Mouse (Mus musculus): ENCODE results near the gene Abcb6. TPM values are rescaled to one million over a fixed set of nuclear protein-coding genes. Genes with fewer than 3 reads are reported as not detected.

The Abcb6 gene
- 23.2 and 27.7 TPM in 2 replicates for polyA plus RNA-seq (2015; fragmentation: Nextera tagmentation; extraction: Ambion mirVana)

DNA sequence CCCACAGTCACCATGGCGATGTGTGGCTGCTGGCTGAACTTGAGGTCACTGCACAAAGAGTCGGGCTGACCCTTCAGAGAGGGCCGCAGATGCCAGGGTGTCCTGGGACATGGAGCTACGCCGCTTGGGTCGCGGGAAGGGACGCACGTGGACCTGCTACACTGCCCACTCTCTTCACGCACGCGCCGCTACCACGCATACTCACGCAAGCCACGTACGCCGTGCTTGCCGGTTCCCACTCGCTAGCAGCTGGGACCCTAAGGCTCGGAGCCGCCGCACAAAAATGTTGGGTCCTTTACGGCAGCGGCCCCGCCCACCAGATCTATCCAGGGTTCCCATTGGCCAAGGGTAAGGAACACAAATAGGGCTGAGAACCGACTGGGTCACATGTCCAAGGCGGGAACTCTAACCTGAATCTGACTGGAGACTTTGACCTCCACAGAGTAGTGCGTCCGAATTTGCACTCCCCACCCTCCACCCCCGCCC lies at the start of gene Abcb6:
Gene Abcb6 (minus strand): TSS at position 288 of the 486 bp plus-strand sequence.
- H3K27me3 ChIP-seq (ENCODE audit: control insufficient read depth, insufficient read depth, low read length) = no peaks in the 10 kb centered on the region
- H3K27ac ChIP-seq (ENCODE audit: low read length) = 0 out of 2 replicates have a peak within 1 kb of the TSS, but pooled peaks have one; percentile 43
- WGBS = under 1% methylated on average over 31 of the region's 31 CpGs
- ATAC-seq (ENCODE audit: insufficient read depth, low FRiP score) = peak; percentile 91
- peak within 1 kb of the TSS; percentile 97 for H3K4me2 ChIP-seq (ENCODE audit: low read depth, low read length)
- H3K4me3 ChIP-seq (replicated peaks; ENCODE audit: low read length) = peak within 1 kb of the TSS; percentile 61
- H3K9ac ChIP-seq (ENCODE audit: low read length) = peak within 1 kb of the TSS; percentile 73
- peaks cover 13% of the 10 kb centered on the region for H3K4me1 ChIP-seq (ENCODE audit: control insufficient read depth, insufficient read depth, low read length)
- H3K9me3 ChIP-seq (replicated peaks; ENCODE audit: control insufficient read depth, low read length) = 0 out of 2 replicates have a peak, but pooled peaks cover 3% of the 10 kb centered on the region
- H3K36me3 ChIP-seq (ENCODE audit: control insufficient read depth, insufficient read depth, low read length) = peaks cover 9% of the 10 kb centered on the region

DNA sequence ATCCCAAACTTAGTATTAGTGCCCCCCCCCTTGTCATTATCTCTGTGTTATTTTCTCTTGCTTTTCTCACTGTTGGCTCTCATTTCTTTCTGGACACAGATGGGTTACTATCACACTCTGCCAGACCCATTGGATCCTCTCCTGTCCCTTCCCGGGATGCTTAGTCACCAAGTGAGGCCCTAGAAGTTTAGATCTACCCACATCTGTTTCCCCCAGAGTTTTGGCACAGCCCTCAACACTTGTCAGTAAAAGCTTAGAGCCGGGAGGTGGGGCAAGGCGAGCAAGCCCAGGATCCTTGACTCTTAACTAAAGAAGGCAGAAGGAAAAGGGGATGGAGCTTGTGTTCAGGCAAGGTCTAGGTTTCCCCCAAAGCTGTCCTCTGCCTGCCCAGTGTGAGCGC lies 49.0 kb upstream of the Abcb6 start:
- Histone ChIP-seq H3K4me2 (ENCODE audit: low read depth, low read length) (no peak overlapping the region), H3K27me3 (ENCODE audit: control insufficient read depth, insufficient read depth, low read length) (no peaks in the 10 kb centered on the region), H3K9ac (ENCODE audit: low read length) (no peak overlapping the region), H3K4me1 (ENCODE audit: control insufficient read depth, insufficient read depth, low read length) (no peaks in the 10 kb centered on the region), H3K4me3 (replicated peaks; ENCODE audit: low read length) (no peak overlapping the region), H3K36me3 (ENCODE audit: control insufficient read depth, insufficient read depth, low read length) (no peaks in the 10 kb centered on the region), H3K27ac (ENCODE audit: low read length) (no peak overlapping the region), H3K9me3 (replicated peaks; ENCODE audit: control insufficient read depth, low read length) (no peaks in the 10 kb centered on the region)
- no peak for ATAC-seq (ENCODE audit: insufficient read depth, low FRiP score)
- 64% methylated on average over 4 of the region's 4 CpGs for WGBS

DNA sequence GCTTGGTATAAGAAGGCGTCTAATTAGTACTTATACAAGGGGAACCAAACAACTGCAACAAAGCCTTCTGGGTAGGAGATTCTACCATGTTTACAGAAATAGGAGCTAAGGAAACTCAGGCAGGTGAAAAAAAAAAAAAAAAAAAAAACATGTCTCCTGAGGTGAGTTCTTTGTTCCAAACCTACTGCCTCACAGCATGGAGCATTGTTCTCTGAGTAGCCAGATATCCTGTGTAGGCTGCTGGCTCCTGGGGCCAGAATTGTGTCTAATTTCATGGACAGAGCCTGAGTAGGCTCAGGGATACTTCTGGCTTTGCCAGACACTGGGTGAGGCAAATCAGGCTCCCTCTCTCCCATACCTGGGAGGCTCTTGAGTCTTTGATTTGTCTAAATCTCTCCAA lies 47.5 kb upstream of the Abcb6 start:
- ATAC-seq (ENCODE audit: insufficient read depth, low FRiP score) = no peak
- no peaks in the 10 kb centered on the region for H3K4me1 ChIP-seq (ENCODE audit: control insufficient read depth, insufficient read depth, low read length)
- H3K9ac ChIP-seq (ENCODE audit: low read length) = no peak overlapping the region
- H3K27me3 ChIP-seq (ENCODE audit: control insufficient read depth, insufficient read depth, low read length) = no peaks in the 10 kb centered on the region
- H3K36me3 ChIP-seq (ENCODE audit: control insufficient read depth, insufficient read depth, low read length) = no peaks in the 10 kb centered on the region
- H3K9me3 ChIP-seq (replicated peaks; ENCODE audit: control insufficient read depth, low read length) = no peaks in the 10 kb centered on the region
- 61% methylated on average over 1 of the region's 1 CpGs for WGBS
- H3K4me3 ChIP-seq (replicated peaks; ENCODE audit: low read length) = no peak overlapping the region
- H3K4me2 ChIP-seq (ENCODE audit: low read depth, low read length) = no peak overlapping the region
- no peak overlapping the region for H3K27ac ChIP-seq (ENCODE audit: low read length)

DNA sequence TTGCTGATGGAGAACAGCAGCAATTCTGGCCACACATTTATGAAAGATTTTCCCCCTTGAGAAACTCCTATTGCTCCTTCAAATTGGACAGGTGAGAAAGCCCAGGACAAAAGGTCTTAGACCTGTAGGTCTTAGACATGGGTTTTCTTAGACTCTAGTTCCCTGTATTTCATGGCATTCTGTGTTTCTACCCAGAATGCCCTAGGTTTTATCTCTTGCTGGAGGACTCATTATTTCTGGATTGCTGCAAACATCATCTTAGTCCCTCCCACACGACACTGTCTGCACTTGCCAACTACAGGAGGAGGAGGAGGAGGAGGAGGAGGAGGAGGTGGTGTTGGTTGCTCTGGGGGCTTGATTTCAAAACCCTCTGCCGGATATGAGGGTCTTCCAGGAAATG lies 45.9 kb upstream of the Abcb6 start:
- H3K4me3 ChIP-seq (replicated peaks; ENCODE audit: low read length) = no peak overlapping the region
- H3K9me3 ChIP-seq (replicated peaks; ENCODE audit: control insufficient read depth, low read length) = no peaks in the 10 kb centered on the region
- no peaks in the 10 kb centered on the region for H3K27me3 ChIP-seq (ENCODE audit: control insufficient read depth, insufficient read depth, low read length)
- WGBS = 56% methylated on average over 2 of the region's 2 CpGs
- no peaks in the 10 kb centered on the region for H3K36me3 ChIP-seq (ENCODE audit: control insufficient read depth, insufficient read depth, low read length)
- H3K4me1 ChIP-seq (ENCODE audit: control insufficient read depth, insufficient read depth, low read length) = no peaks in the 10 kb centered on the region
- H3K9ac ChIP-seq (ENCODE audit: low read length) = no peak overlapping the region
- H3K4me2 ChIP-seq (ENCODE audit: low read depth, low read length) = no peak overlapping the region
- ATAC-seq (ENCODE audit: insufficient read depth, low FRiP score) = no peak
- H3K27ac ChIP-seq (ENCODE audit: low read length) = no peak overlapping the region

DNA sequence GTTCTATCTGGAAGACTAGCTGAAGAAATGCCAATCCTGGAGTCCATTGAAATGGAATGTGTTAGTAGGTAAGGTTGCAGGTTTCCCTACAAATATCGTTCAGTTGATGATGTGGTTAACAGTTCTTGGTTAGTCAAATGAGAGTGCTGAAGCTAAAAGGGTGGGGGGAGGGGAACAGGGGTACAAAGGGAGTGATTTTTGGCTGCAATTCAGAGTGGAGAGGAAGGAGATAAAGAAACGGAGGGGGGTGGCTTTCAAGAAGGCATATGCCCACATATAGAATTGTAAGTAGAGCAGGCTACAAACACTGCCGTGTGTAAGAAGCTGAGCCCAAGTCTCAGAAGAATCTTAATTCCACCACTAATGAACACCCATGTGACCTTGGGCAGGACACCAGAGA lies 45.3 kb upstream of the Abcb6 start:
- Histone ChIP-seq H3K9me3 (replicated peaks; ENCODE audit: control insufficient read depth, low read length) (no peaks in the 10 kb centered on the region), H3K4me1 (ENCODE audit: control insufficient read depth, insufficient read depth, low read length) (no peaks in the 10 kb centered on the region), H3K27me3 (ENCODE audit: control insufficient read depth, insufficient read depth, low read length) (0 out of 2 replicates have a peak, but pooled peaks cover 3% of the 10 kb centered on the region), H3K36me3 (ENCODE audit: control insufficient read depth, insufficient read depth, low read length) (no peaks in the 10 kb centered on the region), H3K4me3 (replicated peaks; ENCODE audit: low read length) (no peak overlapping the region), H3K4me2 (ENCODE audit: low read depth, low read length) (no peak overlapping the region), H3K27ac (ENCODE audit: low read length) (no peak overlapping the region), H3K9ac (ENCODE audit: low read length) (no peak overlapping the region)
- no peak for ATAC-seq (ENCODE audit: insufficient read depth, low FRiP score)
- WGBS = 59% methylated on average over 3 of the region's 3 CpGs

DNA sequence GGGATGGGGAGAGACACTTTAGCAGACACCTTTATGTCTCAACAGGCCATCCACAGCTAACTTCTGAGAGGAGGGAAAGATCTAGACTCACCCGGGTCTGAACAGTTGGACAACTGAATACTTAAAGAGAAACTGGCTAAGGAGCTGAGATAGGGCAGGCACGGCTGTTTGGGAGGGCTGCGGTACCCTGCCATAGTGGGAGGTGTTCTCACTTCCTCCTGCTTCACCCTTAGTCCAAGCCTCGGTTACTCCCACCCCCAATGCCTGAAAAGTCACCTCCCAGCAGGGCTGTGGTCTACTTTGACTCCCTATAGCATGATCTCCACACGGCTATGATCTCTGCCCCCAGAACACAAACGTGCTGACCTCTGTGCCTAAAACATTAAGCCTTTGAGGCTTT lies 43.3 kb upstream of the Abcb6 start:
- no peak overlapping the region for H3K9ac ChIP-seq (ENCODE audit: low read length)
- no peaks in the 10 kb centered on the region for H3K36me3 ChIP-seq (ENCODE audit: control insufficient read depth, insufficient read depth, low read length)
- no peak overlapping the region for H3K4me3 ChIP-seq (replicated peaks; ENCODE audit: low read length)
- ATAC-seq (ENCODE audit: insufficient read depth, low FRiP score) = no peak
- WGBS = 65% methylated on average over 6 of the region's 6 CpGs
- no peak overlapping the region for H3K27ac ChIP-seq (ENCODE audit: low read length)
- H3K27me3 ChIP-seq (ENCODE audit: control insufficient read depth, insufficient read depth, low read length) = peaks cover 3% of the 10 kb centered on the region; the same call in 1 of the 2 replicates
- no peak overlapping the region for H3K4me2 ChIP-seq (ENCODE audit: low read depth, low read length)
- peaks cover 5% of the 10 kb centered on the region for H3K4me1 ChIP-seq (ENCODE audit: control insufficient read depth, insufficient read depth, low read length)
- no peaks in the 10 kb centered on the region for H3K9me3 ChIP-seq (replicated peaks; ENCODE audit: control insufficient read depth, low read length)

DNA sequence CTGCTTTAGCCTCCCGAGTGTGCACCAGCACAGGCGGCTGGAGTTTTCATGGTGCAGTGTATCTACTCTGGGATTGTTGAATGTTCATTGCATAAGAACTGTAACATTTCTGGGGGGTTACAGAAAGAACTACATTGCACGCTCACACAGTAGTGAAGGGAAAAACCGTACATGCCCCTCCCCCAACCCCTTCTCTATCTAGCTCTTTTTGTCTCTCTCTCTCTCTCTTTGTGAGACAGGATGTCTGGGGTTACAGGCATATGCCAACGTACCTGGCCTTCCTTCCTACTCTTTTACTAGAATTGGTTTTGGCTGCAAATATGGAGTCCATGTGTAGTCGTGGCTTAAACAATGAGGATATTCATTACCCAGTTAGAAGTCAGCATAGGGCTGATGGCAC lies 42.7 kb upstream of the Abcb6 start:
- Histone ChIP-seq H3K9me3 (replicated peaks; ENCODE audit: control insufficient read depth, low read length) (no peaks in the 10 kb centered on the region), H3K9ac (ENCODE audit: low read length) (no peak overlapping the region), H3K4me1 (ENCODE audit: control insufficient read depth, insufficient read depth, low read length) (peaks cover 5% of the 10 kb centered on the region), H3K27ac (ENCODE audit: low read length) (no peak overlapping the region), H3K27me3 (ENCODE audit: control insufficient read depth, insufficient read depth, low read length) (peaks cover 3% of the 10 kb centered on the region; the same call in 1 of the 2 replicates), H3K36me3 (ENCODE audit: control insufficient read depth, insufficient read depth, low read length) (no peaks in the 10 kb centered on the region), H3K4me3 (replicated peaks; ENCODE audit: low read length) (no peak overlapping the region), H3K4me2 (ENCODE audit: low read depth, low read length) (no peak overlapping the region)
- no peak for ATAC-seq (ENCODE audit: insufficient read depth, low FRiP score)
- 76% methylated on average over 6 of the region's 6 CpGs for WGBS

DNA sequence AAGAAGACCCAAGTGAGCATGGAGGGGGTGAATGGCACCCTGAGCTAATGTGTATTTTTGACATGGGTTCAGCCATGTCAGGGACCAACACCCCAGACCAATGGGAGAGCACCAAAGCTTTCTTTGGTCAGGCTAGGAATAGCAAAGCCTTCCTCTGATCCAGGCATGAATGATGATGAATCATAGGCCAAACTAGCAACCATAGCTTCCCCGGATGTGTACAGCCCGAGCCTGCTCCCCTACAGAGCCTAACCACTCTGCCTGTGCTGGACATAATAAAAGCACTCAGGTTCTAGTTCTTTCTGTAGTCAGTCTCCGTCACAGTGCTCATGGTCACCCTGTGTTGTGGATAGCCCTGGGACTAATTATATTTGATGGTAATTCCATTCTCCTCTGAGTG lies 41.3 kb upstream of the Abcb6 start:
- 71% methylated on average over 3 of the region's 3 CpGs for WGBS
- no peak overlapping the region for H3K9ac ChIP-seq (ENCODE audit: low read length)
- H3K4me3 ChIP-seq (replicated peaks; ENCODE audit: low read length) = no peak overlapping the region
- H3K27ac ChIP-seq (ENCODE audit: low read length) = no peak overlapping the region
- no peaks in the 10 kb centered on the region for H3K9me3 ChIP-seq (replicated peaks; ENCODE audit: control insufficient read depth, low read length)
- no peaks in the 10 kb centered on the region for H3K36me3 ChIP-seq (ENCODE audit: control insufficient read depth, insufficient read depth, low read length)
- H3K4me2 ChIP-seq (ENCODE audit: low read depth, low read length) = no peak overlapping the region
- ATAC-seq (ENCODE audit: insufficient read depth, low FRiP score) = no peak
- peaks cover 3% of the 10 kb centered on the region; the same call in 1 of the 2 replicates for H3K27me3 ChIP-seq (ENCODE audit: control insufficient read depth, insufficient read depth, low read length)
- H3K4me1 ChIP-seq (ENCODE audit: control insufficient read depth, insufficient read depth, low read length) = peaks cover 10% of the 10 kb centered on the region

DNA sequence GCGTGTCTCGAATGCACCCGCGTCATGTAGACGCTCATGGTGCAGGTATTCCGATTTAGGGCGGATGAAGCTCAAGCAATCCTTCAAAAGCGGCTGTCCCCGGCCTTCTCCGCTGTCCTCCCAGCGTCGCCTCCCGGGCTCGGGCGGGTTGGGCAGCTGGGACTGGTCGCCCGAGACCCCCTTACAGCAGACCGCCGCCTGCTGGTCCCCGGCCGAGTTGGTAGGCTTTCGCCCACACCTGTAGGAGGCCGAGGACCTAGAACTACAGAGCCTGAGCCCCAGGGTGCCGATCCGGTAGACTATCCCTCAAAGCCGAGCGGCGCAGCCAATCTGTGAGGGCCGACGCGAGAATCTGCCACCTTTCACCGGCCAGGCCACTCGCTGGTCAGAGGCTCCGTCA lies 39.3 kb upstream of the Abcb6 start, which contains the start of gene Tuba4a:
Gene Tuba4a (minus strand): TSS at position 335 of the 400 bp plus-strand sequence.
- peak within 1 kb of the TSS; percentile 77 for H3K9ac ChIP-seq (ENCODE audit: low read length)
- peak within 1 kb of the TSS; percentile 66 for H3K4me3 ChIP-seq (replicated peaks; ENCODE audit: low read length)
- ATAC-seq (ENCODE audit: insufficient read depth, low FRiP score) = peak; percentile 44; the same call in 1 of the 2 replicates
- H3K4me2 ChIP-seq (ENCODE audit: low read depth, low read length) = peak within 1 kb of the TSS; percentile 90
- peak within 1 kb of the TSS; percentile 81 for H3K27ac ChIP-seq (ENCODE audit: low read length)
- peaks cover 10% of the 10 kb centered on the region for H3K4me1 ChIP-seq (ENCODE audit: control insufficient read depth, insufficient read depth, low read length)
- H3K9me3 ChIP-seq (replicated peaks; ENCODE audit: control insufficient read depth, low read length) = no peaks in the 10 kb centered on the region
- H3K27me3 ChIP-seq (ENCODE audit: control insufficient read depth, insufficient read depth, low read length) = peaks cover 3% of the 10 kb centered on the region; the same call in 1 of the 2 replicates
- peaks cover 4% of the 10 kb centered on the region; the same call in 1 of the 2 replicates for H3K36me3 ChIP-seq (ENCODE audit: control insufficient read depth, insufficient read depth, low read length)
- 2% methylated on average over 33 of the region's 34 CpGs for WGBS
